Mouse (Mus musculus) intestine, postnatal 0 days (tissue): Measurements from ENCODE around the gene Ankrd40. TPM values are rescaled to one million over a fixed set of nuclear protein-coding genes. Genes with fewer than 3 reads are reported as not detected.

ENCODE experiments used
- ATAC-seq: fragments of 200-750 bp; cut with Nextera tagmentation; 2 replicates; pipeline ENCODE4 v1.8.0; 2017; ENCODE audit warnings: mild to moderate bottlenecking, moderate TSS enrichment, moderate library complexity
- H3K27ac ChIP-seq: fragments of 300-500 bp; sonication (generic); 2 replicates; pipeline ENCODE4 v1.5.1; 2014; ENCODE audit warnings: mild to moderate bottlenecking, low read depth, low read length, moderate library complexity
- H3K27me3 ChIP-seq: fragments of 300-500 bp; sonication (generic); replicated peaks from 2 replicates; pipeline ENCODE4 v1.6.1; 2014; ENCODE audit warnings: low read length, mixed read lengths; ENCODE audit not compliant: control insufficient read depth, insufficient read depth
- H3K36me3 ChIP-seq: fragments of 300-500 bp; sonication (generic); 2 replicates; pipeline ENCODE4 v1.6.1; 2014; ENCODE audit warnings: mild to moderate bottlenecking, moderate library complexity; ENCODE audit not compliant: control insufficient read depth, insufficient read depth
- H3K4me1 ChIP-seq: fragments of 300-500 bp; sonication (generic); replicated peaks from 2 replicates; pipeline ENCODE4 v1.6.1; 2014; ENCODE audit warnings: antibody characterized with exemption, low read length, mixed read lengths; ENCODE audit not compliant: control insufficient read depth, insufficient read depth
- H3K4me2 ChIP-seq: fragments of 300-500 bp; sonication (generic); replicated peaks from 2 replicates; pipeline ENCODE4 v1.6.1; 2014; ENCODE audit warnings: low read depth, mild to moderate bottlenecking, moderate library complexity
- H3K4me3 ChIP-seq: fragments of 300-500 bp; sonication (generic); 2 replicates; pipeline ENCODE4 v1.5.1; 2014; ENCODE audit warnings: low read depth, low read length
- H3K9ac ChIP-seq: fragments of 300-500 bp; sonication (generic); 2 replicates; pipeline ENCODE4 v1.6.1; 2014; ENCODE audit warnings: mild to moderate bottlenecking, low read depth, low read length
- H3K9me3 ChIP-seq: fragments of 300-500 bp; sonication (generic); 2 replicates; pipeline ENCODE4 v1.6.1; 2016; ENCODE audit warnings: mixed run types; ENCODE audit not compliant: control insufficient read depth
- CTCF ChIP-seq: sonication (generic); IDR thresholded peaks from 2 replicates; pipeline ENCODE4 v1.5.1; 2016; ENCODE audit warnings: low read depth, mild to moderate bottlenecking, control low read depth, antibody characterized with exemption, moderate library complexity
- WGBS: fragments of 180-500 bp; shearing (Covaris S2); extraction: QIAGEN DNeasy Blood & Tissue Kit; methylation state at CpG from one replicate; pipeline ENCODE4 v1.1.7; 2014; 5-methylcytosine and 5-hydroxymethylcytosine counted together
- polyA plus RNA-seq: library from polyadenylated mRNA; unstranded; fragments of >200 nt; fragmentation: Nextera tagmentation; extraction: Ambion mirVana; gene quantifications from 2 replicates; pipeline ENCODE4 v1.2.1, GENCODE M21; 2015

The Ankrd40 gene
- polyA plus RNA-seq, 1 experiment from 2014 or later, result 18.0 TPM

DNA sequence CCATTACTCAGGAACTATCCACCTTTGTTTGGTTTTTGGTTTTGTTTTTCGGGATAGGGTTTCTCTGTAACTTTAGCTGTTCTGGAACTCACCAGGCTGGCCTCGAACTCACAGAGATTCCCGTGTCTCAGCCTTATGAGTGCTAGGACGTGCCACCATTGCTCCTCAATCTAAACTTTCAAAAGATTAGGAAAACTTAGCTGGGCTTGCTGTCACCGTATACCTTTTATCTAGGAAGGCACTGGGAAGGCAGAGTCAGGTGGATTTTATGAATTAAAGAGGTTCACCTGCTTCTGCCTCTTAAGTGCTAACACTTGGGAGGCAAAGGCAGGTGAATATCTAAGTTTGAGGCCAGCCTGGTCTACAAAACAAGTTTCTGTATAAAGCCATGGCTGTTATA, 5.2 kb upstream of the Ankrd40 start:
- WGBS, result 29% methylated on average over 5 of the region's 5 CpGs
- Histone ChIP-seq H3K4me3 (peak overlapping the region; percentile 99), H3K4me2 (peak overlapping the region; percentile 74), H3K27me3 (no peaks in the 10 kb centered on the region), H3K9me3 (no peaks in the 10 kb centered on the region), H3K27ac (peak overlapping the region; percentile 98), H3K9ac (peak overlapping the region; percentile 97), H3K4me1 (no peaks in the 10 kb centered on the region), H3K36me3 (no peaks in the 10 kb centered on the region)
- no peak for TF ChIP-seq CTCF
- ATAC-seq, result no peak

DNA sequence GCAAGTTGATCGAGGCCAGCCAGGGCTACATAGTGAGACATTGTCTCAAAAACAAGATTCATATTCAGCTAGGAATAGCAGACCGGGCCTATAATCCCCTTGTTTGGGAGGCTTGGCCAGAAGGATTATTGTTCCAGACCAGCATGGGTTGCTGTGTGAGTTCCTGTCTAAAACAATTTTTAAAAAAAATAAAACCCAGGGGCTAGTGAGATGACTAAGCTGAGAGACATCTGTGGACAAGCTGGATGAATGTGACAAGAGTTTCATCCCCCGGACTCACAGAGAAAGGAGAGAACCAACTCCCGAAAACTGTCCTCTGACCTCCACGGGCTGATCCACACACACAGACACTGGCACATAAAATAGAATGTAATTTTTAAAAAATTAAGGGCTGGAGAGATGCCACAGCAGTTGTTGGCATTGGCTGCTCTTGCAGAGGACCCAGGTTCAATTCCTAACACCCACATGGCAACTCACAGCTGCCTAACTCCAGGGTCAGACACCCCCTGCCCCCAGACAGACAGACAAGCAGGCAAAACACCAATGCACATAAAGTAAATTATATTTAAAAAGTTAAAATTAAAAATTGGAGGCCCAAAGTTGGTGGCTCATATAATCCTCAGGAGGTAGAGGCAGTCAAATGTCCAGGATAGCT, 4.4 kb upstream of the Ankrd40 start:
- Histone ChIP-seq H3K27ac (no peak overlapping the region), H3K4me2 (no peak overlapping the region), H3K27me3 (no peaks in the 10 kb centered on the region), H3K9ac (no peak overlapping the region), H3K4me3 (no peak overlapping the region), H3K36me3 (no peaks in the 10 kb centered on the region), H3K4me1 (no peaks in the 10 kb centered on the region), H3K9me3 (no peaks in the 10 kb centered on the region)
- ATAC-seq, result no peak
- TF ChIP-seq CTCF, result no peak
- 85% methylated on average over 5 of the region's 5 CpGs for WGBS

DNA sequence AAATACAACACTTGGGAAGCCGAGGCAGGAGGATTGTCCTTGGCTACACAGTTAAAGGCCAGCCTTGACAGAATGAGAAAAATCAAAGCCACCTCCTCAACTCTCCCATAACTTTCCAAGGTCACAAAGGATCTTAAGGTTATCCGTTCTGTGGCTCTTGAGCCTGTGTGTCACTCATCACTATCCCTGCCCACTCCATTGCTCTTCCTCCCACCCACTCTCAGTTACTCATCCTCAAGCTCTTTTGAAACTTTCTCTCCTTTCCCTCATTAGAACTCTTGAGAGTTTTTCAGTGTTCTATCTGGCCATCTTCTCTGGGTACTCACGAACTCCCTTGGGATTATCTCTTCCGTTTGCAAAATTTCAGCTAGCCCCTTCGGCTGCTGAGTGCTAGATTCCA, 3.2 kb upstream of the Ankrd40 start:
- 92% methylated on average over 5 of the region's 5 CpGs for WGBS
- Histone ChIP-seq H3K27me3 (no peaks in the 10 kb centered on the region), H3K27ac (no peak overlapping the region), H3K9me3 (no peaks in the 10 kb centered on the region), H3K4me1 (0 out of 2 replicates have a peak, but pooled peaks cover 3% of the 10 kb centered on the region), H3K9ac (no peak overlapping the region), H3K4me2 (no peak overlapping the region), H3K4me3 (no peak overlapping the region), H3K36me3 (no peaks in the 10 kb centered on the region)
- TF ChIP-seq CTCF, result no peak
- no peak for ATAC-seq

DNA sequence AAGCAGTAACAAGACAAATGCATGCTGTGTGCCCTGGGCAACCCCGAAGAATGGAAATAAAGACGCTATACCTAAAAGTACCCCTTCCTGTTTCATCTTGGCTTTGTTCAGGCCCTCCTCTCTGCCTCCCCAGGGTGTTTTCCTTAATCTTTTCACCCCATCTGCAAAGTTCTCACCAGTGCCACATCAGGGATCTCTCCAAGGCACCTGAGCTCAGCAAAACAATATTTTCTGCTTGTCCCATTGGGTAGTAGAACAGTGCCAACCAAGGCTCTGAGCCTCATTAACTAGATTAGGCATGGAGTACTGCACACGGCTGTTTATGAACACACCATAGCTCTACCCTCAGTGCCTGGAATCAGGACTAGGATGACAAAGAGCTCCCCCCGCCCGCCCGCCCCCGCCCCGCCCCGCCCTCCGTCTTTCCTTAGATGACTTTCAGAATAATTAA, 815 bp upstream of the Ankrd40 start:
- Histone ChIP-seq H3K4me1 (0 out of 2 replicates have a peak, but pooled peaks cover 3% of the 10 kb centered on the region), H3K9ac (0 out of 2 replicates have a peak overlapping the region, but pooled peaks have one; percentile 8), H3K9me3 (no peaks in the 10 kb centered on the region), H3K4me3 (peak overlapping the region; percentile 64), H3K27ac (peak overlapping the region; percentile 99), H3K36me3 (no peaks in the 10 kb centered on the region), H3K4me2 (peak overlapping the region; percentile 76), H3K27me3 (no peaks in the 10 kb centered on the region)
- WGBS, result 7% methylated on average over 10 of the region's 10 CpGs
- no peak for TF ChIP-seq CTCF
- ATAC-seq, result no peak

DNA sequence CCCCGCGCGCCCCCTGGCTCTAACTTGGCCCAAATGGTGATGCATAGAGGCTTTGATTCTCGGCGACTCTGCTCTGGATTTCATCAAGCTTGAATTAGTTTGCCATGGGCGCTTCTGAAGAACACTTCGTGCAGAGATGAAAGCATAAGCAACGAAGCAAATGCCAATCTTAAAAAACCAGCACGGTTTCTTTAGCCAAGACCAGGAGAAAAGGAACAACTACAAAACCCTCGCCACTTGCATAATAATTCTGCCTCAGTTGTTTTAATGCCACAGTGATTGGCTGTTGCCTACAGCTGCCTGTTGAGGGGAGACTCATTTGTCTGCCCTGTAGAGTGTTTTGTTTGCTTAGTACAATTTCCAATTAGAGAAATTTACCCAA, 834 bp downstream of the Ankrd40 start:
- no peaks in the 10 kb centered on the region for H3K27me3 ChIP-seq
- H3K4me2 ChIP-seq, result peak overlapping the region; percentile 76
- TF ChIP-seq CTCF, result no peak
- 0 out of 2 replicates have a peak, but pooled peaks cover 3% of the 10 kb centered on the region for H3K4me1 ChIP-seq
- peak overlapping the region; percentile 99 for H3K27ac ChIP-seq
- 3% methylated on average over 10 of the region's 10 CpGs for WGBS
- peak overlapping the region; percentile 89; the same call in 1 of the 2 replicates for H3K9ac ChIP-seq
- ATAC-seq, result no peak
- H3K36me3 ChIP-seq, result no peaks in the 10 kb centered on the region
- H3K9me3 ChIP-seq, result no peaks in the 10 kb centered on the region
- H3K4me3 ChIP-seq, result peak overlapping the region; percentile 64

DNA sequence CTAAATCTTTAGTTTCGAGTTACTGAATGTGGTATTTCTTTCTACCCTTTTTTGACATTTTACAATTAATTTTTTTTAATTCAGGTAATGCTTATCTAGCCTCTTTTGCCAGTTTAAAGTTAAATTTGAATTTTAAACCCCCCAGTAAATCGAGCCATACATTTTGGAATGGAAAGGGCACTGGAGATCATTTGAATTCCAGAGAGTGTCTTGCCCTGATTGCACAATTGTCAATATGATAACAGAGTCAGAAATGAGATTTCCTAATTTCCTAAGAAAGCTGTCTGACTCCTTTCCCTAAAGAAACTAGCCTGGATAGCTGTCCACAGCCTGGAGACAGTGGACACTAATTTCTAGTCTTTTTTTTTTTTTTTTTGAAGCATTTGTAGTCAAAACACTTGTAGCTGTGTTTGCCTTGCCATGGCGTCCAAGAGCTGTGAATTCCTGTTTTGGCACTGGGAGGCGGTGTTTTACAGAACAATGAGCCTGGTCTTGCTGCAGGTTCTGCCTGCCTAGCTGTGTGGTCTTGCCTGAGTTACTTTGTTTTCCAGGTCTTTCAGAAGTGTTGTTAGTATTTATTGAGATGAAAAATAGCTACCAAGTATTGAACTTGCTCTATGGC, 1.6 kb downstream of the Ankrd40 start:
- Histone ChIP-seq H3K9ac (no peak overlapping the region), H3K4me3 (no peak overlapping the region), H3K9me3 (no peaks in the 10 kb centered on the region), H3K36me3 (peaks cover 2% of the 10 kb centered on the region; the same call in 1 of the 2 replicates), H3K27me3 (no peaks in the 10 kb centered on the region), H3K27ac (no peak overlapping the region), H3K4me2 (peak overlapping the region; percentile 76; the same call in 1 of the 2 replicates), H3K4me1 (0 out of 2 replicates have a peak, but pooled peaks cover 3% of the 10 kb centered on the region)
- 40% methylated on average over 4 of the region's 4 CpGs for WGBS
- peak; percentile 67 for TF ChIP-seq CTCF
- no peak for ATAC-seq
